8 mouse cellular contexts compared by ENCODE assay signal in the genomic region with DNA sequence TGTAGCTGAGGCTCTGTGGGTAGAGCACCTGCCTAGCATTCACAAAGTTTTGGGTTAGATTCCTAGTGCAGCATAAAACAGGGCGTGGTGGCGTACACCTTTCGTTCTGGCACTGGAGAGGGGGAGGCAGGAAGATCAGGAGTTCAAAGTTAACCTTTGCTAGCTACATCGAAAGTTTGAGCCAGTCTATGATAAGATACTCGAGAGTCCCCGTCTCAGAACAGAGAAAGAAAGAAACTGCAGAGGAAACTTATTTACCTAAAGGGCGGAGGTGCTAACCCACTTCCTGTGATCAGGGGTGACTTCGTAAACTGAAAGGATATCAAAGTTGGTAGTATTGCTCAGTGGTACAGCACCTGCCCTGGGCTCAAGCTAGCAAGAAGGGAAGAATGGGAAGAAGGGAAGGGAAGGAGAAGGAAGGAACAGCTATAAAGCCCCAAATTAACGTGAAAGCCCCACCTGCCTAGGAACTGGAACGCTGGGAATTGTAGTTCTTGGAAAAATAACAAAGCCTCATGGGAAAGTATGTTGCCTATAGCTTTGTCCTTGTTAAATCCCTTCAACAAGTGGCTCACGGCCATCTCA. TPM values are rescaled to one million over a fixed set of nuclear protein-coding genes. Genes with fewer than 3 reads are reported as not detected.
DNase-seq lines count a peak whose midpoint lies in the region; ATAC-seq and TF ChIP-seq lines count a peak whose summit lies in the region.

No protein-coding gene starts in this region.

- 35% methylated on average over 11 of the region's 11 CpGs for WGBS in heart, embryonic 16.5 days
- WGBS in hindbrain, embryonic 11.5 days = 56% methylated on average over 11 of the region's 11 CpGs
- WGBS in lung, postnatal 0 days = 35% methylated on average over 11 of the region's 11 CpGs

- peak overlapping the region; percentile 65 for H3K4me2 ChIP-seq in heart, embryonic 16.5 days (ENCODE audit: low read depth, low read length)
- H3K4me2 ChIP-seq in hindbrain, embryonic 11.5 days (replicated peaks; ENCODE audit: low read depth, low read length) = peak overlapping the region; percentile 5; the same call in 1 of the 2 replicates
- H3K4me2 ChIP-seq in lung, postnatal 0 days (replicated peaks; ENCODE audit: low read depth, low read length) = peak overlapping the region; percentile 40

- no peaks in the 10 kb centered on the region for H3K27me3 ChIP-seq in heart, embryonic 16.5 days (ENCODE audit: control insufficient read depth, insufficient read depth, low read length)
- H3K27me3 ChIP-seq in hindbrain, embryonic 11.5 days (ENCODE audit: control insufficient read depth, insufficient read depth, low read length) = no peaks in the 10 kb centered on the region
- no peaks in the 10 kb centered on the region for H3K27me3 ChIP-seq in lung, postnatal 0 days (replicated peaks; ENCODE audit: insufficient read depth, low read length)

- TF ChIP-seq EP300 in lung, postnatal 0 days (IDR thresholded peaks at IDR 0.05) = no peak

- H3K9ac ChIP-seq in heart, embryonic 16.5 days (ENCODE audit: low read length) = peak overlapping the region; percentile 57
- no peak overlapping the region for H3K9ac ChIP-seq in hindbrain, embryonic 11.5 days (ENCODE audit: low read depth, low read length)
- H3K9ac ChIP-seq in lung, postnatal 0 days (replicated peaks; ENCODE audit: low read depth) = no peak overlapping the region

- H3K4me1 ChIP-seq in heart, embryonic 16.5 days (ENCODE audit: control insufficient read depth, insufficient read depth, low read length) = peaks cover 3% of the 10 kb centered on the region
- no peaks in the 10 kb centered on the region for H3K4me1 ChIP-seq in hindbrain, embryonic 11.5 days (replicated peaks; ENCODE audit: control insufficient read depth, insufficient read depth, low read length)
- no peaks in the 10 kb centered on the region for H3K4me1 ChIP-seq in lung, postnatal 0 days (ENCODE audit: insufficient read depth, low read depth, low read length)

- no peak for DNase-seq in heart, postnatal 14 days
- peak; percentile 26 for DNase-seq in MEL-GATA-1-ER (ENCODE audit: extremely low read depth, low read depth)
- peak; percentile 23 for DNase-seq in hindbrain, embryonic 11.5 days (ENCODE audit: low spot score)
- DNase-seq in lung, postnatal 0 days (ENCODE audit: low spot score) = peak; percentile 28
- DNase-seq in thymus, adult 18-20 months = peak; percentile 12 to 57
- no peak for DNase-seq in cerebellum, postnatal 25 days
- DNase-seq in cerebellum, postnatal 14 days = no peak

- intact Hi-C loops in heart, postnatal 14 days (cut with DNase I) = no loop called here

- H3K4me3 ChIP-seq in heart, embryonic 16.5 days (ENCODE audit: low read length) = peak overlapping the region; percentile 50
- H3K4me3 ChIP-seq in hindbrain, embryonic 11.5 days (ENCODE audit: low read depth, low read length) = peak overlapping the region; percentile 13; the same call in 1 of the 2 replicates
- peak overlapping the region; percentile 40 for H3K4me3 ChIP-seq in lung, postnatal 0 days (ENCODE audit: low read depth, low read length)

- no peaks in the 10 kb centered on the region for H3K9me3 ChIP-seq in heart, embryonic 16.5 days (replicated peaks; ENCODE audit: control insufficient read depth, low read length)
- no peaks in the 10 kb centered on the region for H3K9me3 ChIP-seq in hindbrain, embryonic 11.5 days (ENCODE audit: control insufficient read depth, low read length)
- no peaks in the 10 kb centered on the region for H3K9me3 ChIP-seq in lung, postnatal 0 days (ENCODE audit: low read length)

- no peaks in the 10 kb centered on the region for H3K36me3 ChIP-seq in heart, embryonic 16.5 days (ENCODE audit: control insufficient read depth, insufficient read depth)
- H3K36me3 ChIP-seq in hindbrain, embryonic 11.5 days (ENCODE audit: control insufficient read depth, insufficient read depth, low read length) = no peaks in the 10 kb centered on the region
- H3K36me3 ChIP-seq in lung, postnatal 0 days (ENCODE audit: insufficient read depth, low read length) = no peaks in the 10 kb centered on the region

- no peak overlapping the region for H3K27ac ChIP-seq in heart, embryonic 16.5 days (ENCODE audit: low read length)
- H3K27ac ChIP-seq in hindbrain, embryonic 11.5 days (ENCODE audit: low read depth, low read length) = no peak overlapping the region
- H3K27ac ChIP-seq in lung, postnatal 0 days (ENCODE audit: low read length) = peak overlapping the region; percentile 54; the same call in 1 of the 2 replicates

- no peak; the same call in 1 of the 2 replicates for ATAC-seq in heart, embryonic 16.5 days (replicated peaks; ENCODE audit: extremely low read depth, insufficient read depth, low FRiP score)
- no peak for ATAC-seq in hindbrain, embryonic 11.5 days (ENCODE audit: low FRiP score)
- ATAC-seq in lung, postnatal 0 days = peak; percentile 50

- TF ChIP-seq CTCF in lung, postnatal 0 days (IDR thresholded peaks at IDR 0.05) = no peak

RNA-seq across cellular contexts. Expression of gene Enpp1, which starts 42.4 kb away (rescaled TPM):
- 3.8 and 3.9 TPM in 2 replicates for polyA plus RNA-seq in heart, embryonic 16.5 days (2015; fragmentation: Nextera tagmentation; extraction: Ambion mirVana)
- 1 to 10 TPM; 5.5 to 6.5 TPM for total RNA-seq in heart, postnatal 14 days (2021)
- 0.66 and 1.2 TPM in 2 replicates for polyA plus RNA-seq in hindbrain, embryonic 11.5 days (2014; fragmentation: Nextera tagmentation; extraction: Ambion mirVana)
- 2.4 and 2.9 TPM in 2 replicates for polyA plus RNA-seq in lung, postnatal 0 days (2015; fragmentation: Nextera tagmentation; extraction: Ambion mirVana)

Comparison
In these comparisons a context has a peak if more than half of its experiments do, and no peak if none do; other contexts are left out.
1. H3K4me2 ChIP-seq: peak in every context shown above with its lines; median percentile 65 in heart, embryonic 16.5 days; 40 in lung, postnatal 0 days; 5 in hindbrain, embryonic 11.5 days.
2. DNase-seq: peak in MEL-GATA-1-ER (single experiment), hindbrain, embryonic 11.5 days (single experiment), lung, postnatal 0 days (single experiment) and thymus, adult 18-20 months (2 of 2); none in heart, postnatal 14 days (0 of 2), cerebellum, postnatal 25 days (0 of 2) and cerebellum, postnatal 14 days (0 of 2).
3. Peak in every context shown above with its lines, with median percentiles within 50 percentile points of each other: H3K4me3 ChIP-seq.